Mouse (Mus musculus) neutrophil, adult 5-6 weeks (primary cell): ENCODE results near the gene Slc25a42. TPM values are rescaled to one million over a fixed set of nuclear protein-coding genes. Genes with fewer than 3 reads are reported as not detected.
"Not testable (repeated sequence)": the region's sequence is repeated elsewhere in the genome, so short reads cannot be mapped to it uniquely, and the experiment has no call there.

Experiments
- ATAC-seq: fragments of 151-379, 151-347 bp; 2 replicates; pipeline ENCODE4 v1.8.0; 2017; ENCODE audit warnings: mild to moderate bottlenecking, moderate TSS enrichment; ENCODE audit not compliant: insufficient number of reproducible peaks, poor library complexity, low FRiP score, severe bottlenecking; ENCODE audit errors: extremely low read depth
- total RNA-seq: library from RNA; stranded (forward); fragments of 200-1000 nt; gene quantifications from 2 replicates; pipeline ENCODE4 v1.2.3, GENCODE M21; 2017

Gene Slc25a42
- total RNA-seq, 1 experiment from 2014 or later, result 5.0 TPM

DNA sequence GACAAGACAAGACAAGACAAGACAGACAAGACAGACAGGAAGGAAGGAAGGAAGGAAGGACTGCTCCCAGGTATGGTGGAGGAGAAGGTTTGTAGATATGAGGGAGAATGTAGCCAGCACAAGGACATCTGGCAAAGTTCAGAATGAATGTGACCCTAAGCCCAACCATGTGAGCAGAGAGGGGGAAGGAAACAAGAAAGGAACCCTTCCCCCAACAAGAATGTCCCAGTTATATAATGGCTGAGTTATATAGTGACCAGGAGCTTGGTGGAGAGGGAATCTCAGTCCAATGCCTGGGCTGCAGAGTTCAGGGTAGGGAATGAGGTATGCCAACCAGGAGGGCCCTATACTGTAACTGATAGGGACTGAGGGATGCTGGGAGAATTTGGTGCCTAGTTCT is 5.3 kb upstream of the Slc25a42 start:
- ATAC-seq, result no peak

DNA sequence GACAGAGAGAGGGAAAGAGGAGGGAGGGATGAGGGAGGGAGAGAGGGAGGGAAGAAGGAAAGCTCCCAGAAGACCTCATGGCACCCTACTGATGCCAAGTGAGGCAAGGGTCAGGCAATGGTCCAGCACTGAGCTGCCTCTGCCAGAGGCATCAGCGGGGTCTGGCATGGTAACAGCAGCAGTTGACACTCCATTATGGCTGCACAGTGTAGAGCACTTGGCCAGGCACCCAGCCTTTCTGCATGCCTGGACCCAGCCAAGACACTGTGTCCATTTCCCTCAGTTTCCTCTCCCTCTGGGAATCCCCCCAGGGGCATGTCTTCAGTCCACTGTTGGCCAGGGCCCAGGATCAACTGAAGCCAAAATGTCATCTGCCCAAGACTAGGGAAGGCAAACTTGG is 4.5 kb upstream of the Slc25a42 start:
- ATAC-seq, result no peak

DNA sequence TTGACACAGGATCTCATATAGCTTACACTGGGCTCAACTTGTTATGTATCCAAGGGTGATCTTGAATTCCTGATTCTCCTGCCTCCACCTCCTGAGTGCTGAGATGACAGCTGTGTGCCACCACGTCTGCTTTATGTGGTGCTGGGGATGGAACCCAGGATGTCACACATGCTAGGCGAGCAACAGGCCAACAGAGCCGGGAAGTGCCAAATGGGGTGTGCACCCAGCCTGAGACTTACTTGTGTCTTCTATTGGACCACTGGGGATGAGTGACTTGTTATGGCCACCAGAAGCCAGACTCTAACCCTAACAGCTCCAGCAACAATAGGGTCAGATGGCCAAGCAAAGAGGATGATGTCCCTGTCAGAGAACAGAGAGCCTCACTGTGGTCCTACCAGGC is 4.1 kb upstream of the Slc25a42 start:
- not testable (repeated sequence) for ATAC-seq

DNA sequence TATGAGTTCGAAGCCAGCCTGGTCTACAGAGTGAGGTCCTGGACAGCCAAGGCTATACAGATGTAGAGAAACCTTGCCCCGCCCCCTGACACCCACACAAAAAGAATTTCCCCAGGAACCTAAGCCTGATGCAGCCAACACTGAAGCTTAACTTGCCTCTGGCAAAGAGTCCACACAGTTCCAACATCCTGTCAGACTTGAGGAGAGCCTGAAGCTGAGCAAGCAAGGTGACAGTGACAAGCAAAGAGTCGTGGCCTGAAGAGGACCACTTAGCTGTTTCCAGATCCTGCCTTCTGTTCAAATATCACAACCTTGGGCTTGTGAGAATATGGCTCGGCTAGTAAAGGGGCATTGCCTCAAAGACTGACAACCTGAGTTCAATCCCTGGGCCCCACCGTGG is 3.0 kb upstream of the Slc25a42 start:
- no peak for ATAC-seq

GRCm38 (mm10) chr8:70214411-70214810 is 2.3 kb upstream of the Slc25a42 start:
- no peak for ATAC-seq

DNA sequence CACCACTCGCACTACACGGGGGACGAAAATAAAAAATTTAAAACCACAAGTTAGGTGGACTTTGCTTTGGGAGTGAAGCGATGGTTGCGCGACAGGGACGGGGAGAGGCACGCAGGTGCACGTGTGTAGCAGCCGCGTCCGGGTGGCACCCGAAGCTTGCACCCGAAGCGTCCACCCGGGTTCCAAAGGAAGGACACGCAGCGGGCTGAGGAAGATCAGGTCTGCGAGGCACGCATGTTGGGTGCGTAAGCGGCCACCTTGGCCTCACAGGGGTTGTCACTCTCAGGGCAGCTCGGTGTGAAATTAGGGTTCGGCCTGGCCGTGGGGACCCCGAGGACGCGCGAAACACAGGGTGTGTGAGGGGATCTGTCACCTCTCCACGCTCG is 386 bp downstream of the Slc25a42 start:
- ATAC-seq, result no peak

DNA sequence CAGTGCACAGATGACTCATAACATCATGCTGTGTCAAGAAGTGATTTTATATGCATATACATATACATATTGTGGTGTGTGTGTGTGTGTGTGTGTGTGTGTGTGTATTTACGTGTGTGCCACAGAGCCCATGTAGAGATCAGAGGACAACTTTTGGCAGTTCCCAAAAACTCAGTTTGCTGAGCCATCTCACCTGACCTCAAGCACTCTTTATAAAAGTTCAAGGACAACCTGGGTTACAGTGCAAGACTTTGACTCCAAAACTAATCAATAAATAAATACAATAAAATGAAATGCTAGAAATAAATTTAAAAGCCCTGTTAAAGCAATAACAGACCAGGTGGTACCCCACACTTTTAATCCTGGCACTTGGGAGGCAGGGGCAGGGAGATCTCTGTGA is 830 bp downstream of the Slc25a42 start:
- ATAC-seq, result no peak

GRCm38 (mm10) chr8:70210538-70210937 is 1.6 kb downstream of the Slc25a42 start:
- ATAC-seq, result no peak

DNA sequence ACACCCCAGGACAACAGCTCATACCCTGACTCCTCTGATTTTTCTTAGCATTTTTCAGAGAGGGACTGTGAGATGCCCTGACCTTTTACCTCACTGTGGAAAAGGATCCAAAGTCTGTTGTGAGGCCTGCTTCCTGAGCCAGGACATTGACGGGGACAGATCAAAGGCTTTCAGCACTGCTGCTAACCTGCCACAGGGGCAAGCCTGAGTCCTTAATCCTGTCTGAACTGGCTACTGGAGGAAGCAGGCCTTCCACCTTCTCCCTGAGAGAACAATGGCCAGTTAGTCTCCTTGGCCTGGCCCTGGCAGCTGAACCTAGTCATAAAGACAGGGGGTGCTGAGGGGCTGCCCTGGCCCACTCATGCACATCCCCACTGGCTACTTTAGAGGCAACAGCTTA is 4.0 kb downstream of the Slc25a42 start:
- ATAC-seq, result no peak

- no peak for ATAC-seq
These were observed 7.3 kb downstream of the Slc25a42 start for GRCm38 (mm10) chr8:70204757-70205156.

DNA sequence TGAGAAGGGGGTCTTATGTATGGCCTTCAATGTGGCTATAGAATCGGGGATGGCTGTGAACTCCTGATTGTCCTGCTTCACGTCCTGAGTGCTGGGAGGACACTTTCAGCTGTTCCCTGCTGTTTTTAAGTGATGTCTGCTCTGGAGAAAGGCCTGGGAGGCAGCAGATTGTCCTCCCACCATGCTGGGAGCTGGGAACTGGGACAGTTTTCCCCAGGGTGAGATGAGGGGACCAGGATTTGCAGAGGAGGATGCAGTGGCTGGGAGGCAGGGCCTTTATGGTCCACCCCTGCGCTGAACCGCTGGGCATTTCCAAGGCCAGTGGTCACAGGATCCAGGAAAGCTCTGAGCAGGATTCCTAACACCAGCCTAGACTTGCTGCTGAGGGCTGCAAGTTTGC is 9.0 kb downstream of the Slc25a42 start:
- ATAC-seq, result no peak

DNA sequence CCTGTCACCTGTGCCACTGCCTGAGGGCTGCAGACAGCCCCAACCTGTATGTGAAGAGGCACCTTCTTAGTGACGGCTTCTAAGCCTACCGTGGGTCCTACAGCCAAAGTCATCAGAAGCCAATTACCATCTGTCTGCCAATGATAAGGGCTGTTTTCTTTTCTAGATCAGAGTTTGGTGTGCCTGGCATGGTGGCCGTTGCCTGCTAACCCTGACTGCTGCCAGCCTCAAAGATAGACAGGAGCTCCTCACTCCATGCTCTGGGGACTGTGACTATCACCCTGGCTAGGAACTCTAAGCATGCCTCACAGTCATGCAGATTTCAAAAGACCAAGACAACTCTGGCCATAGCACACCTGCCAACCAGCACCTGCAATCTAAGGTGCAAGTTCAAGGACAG is 10.7 kb downstream of the Slc25a42 start:
- ATAC-seq, result no peak

DNA sequence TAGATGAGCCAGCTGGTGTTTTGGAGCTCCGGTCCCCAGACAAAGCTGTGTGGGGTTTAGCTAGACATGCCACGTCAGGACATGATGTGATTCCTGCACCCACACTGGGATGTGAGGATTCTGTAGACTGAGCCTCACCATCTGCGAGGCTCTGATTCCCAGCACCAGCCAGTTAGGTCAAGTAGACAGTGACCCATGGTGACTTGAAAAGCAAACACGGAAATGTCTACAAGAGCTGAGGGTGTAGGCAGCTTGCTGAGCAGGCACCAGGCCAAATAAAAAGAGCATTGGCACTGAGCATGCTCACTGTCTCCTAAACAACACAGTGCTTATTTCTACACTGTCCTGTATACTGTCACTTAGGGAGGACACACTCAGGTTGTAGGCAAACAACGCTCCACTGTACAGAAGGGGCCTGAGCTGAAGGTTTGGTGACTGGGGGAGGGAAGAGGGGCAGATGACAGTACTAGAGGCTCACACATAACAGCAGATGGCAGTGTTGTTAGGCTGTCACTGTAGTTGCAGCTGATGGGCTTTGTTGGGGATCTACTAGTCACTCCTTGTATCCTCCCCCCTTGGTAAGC is 11.9 kb downstream of the Slc25a42 start:
- 0 out of 2 replicates have a peak, but pooled peaks have one; percentile 18 for ATAC-seq

DNA sequence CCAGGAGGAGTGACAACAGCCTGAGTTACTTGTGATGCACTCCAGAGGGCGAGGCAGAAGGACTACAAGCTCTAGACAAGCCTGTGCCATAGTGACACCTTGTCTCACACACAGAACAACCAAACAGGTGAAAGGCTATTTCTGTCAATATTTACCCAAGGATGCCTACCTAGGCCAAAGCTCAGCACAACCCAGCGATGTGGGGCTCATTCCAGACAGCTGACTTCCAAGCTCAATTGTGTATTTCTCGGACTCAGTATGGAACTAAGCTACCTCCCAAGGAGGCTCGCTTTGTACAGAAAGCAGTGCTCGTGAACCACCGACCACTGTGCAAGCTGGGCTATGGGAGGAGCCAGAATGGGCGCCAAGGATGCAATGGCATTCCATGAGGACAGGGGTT is 14.5 kb downstream of the Slc25a42 start:
- ATAC-seq, result no peak

GRCm38 (mm10) chr8:70195762-70196161 is 16.3 kb downstream of the Slc25a42 start:
- ATAC-seq, result no peak

- ATAC-seq, result no peak
These were observed 17.9 kb downstream of the Slc25a42 start for GRCm38 (mm10) chr8:70194191-70194590.

DNA sequence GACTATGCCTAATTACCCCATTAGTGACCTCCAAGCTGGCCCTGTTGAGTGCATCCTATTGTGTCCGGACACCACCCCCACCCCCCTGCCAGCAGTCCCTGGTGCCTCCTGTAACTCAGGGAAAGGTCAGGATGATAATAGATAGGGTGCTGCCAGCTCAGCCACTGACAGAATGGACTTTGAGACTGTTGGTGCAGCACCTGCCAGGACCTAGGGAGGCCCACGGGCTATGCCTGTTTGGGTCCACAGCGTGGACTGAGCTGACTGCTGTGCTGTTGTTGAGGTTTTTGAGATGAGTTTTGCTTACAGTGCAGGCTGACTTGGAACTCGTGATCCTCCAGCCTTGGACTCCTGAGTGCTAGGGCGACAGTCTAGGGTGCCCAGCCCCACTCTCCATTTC is 18.9 kb downstream of the Slc25a42 start:
- ATAC-seq, result no peak

DNA sequence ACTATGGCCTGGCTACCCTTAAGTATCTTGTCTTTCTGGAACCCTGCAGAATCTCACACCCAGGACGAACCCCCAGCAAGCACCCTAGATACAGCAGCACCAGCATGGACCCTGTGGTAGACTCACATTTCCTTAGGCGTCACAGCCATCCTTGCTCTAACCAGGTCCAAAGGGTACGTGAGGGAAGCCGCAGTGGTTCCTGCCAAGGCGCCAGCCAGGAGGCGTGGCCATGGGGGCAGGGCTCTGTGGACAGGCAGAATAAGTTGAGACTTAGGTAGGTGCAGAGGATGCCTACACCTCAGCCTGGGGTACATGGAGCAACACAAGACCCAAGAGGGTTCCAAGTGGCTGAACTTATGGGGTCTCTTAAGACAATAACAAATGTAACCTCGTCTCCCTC is 23.4 kb downstream of the Slc25a42 start:
- no peak for ATAC-seq

DNA sequence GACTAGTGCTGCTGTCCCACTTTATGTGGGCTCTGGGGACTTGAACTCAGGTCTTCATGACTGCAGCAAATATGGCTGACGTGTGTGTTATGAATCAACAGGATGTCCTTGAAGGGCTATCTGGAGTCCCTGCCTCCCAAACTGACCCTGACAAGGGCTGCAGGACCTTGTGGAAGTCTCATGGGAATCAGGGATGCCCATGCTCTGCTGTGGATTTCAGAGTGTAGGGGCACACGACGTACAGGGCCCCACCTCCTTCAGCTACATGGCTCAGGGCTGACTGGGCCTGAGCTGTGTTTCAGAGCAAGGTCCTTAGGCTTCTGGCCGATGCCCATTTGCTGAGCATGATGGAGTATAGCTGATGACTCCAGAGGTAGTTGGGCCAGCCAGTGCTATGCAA is 28.9 kb downstream of the Slc25a42 start:
- no peak for ATAC-seq

DNA sequence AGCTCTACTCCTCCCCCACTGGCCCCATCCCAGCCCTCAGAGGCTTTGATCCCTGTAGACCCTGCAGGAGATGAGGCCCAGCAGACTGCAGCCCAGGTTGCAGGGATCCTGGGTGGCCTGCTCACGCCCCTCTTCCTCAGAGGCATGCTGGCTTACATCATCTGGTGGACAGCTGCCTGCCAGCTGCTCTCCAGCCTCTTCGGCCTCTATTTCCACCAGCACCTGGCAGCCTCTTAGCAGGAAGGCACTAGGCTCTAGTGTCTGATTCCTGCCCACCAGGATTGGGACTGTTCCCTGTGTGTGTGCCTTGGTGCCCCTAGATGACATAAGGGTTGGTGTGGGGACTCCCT is 30.2 kb downstream of the Slc25a42 start:
- no peak for ATAC-seq

- ATAC-seq, result no peak
These were observed 30.7 kb downstream of the Slc25a42 start for GRCm38 (mm10) chr8:70181212-70181902.
